Mouse (Mus musculus) liver, embryonic 14.5 days (tissue): Measurements from ENCODE around the gene Spcs3.

Source experiments
- CTCF ChIP-seq: IDR thresholded peaks from 2 replicates; pipeline ENCODE4 v1.5.1; 2016; ENCODE audit warnings: antibody characterized with exemption, low read depth, control low read depth
- EP300 ChIP-seq: IDR thresholded peaks from 2 replicates; pipeline ENCODE4 v1.6.1; 2016; ENCODE audit warnings: antibody characterized with exemption, low read depth

- TF ChIP-seq CTCF (no peak), EP300 (no peak)
Observed at GRCm38 (mm10) chr8:54562137-54562536, 32.3 kb upstream of the Spcs3 start.
